Mouse (Mus musculus): Measurements from ENCODE around the gene Ppp1r2.

The Ppp1r2 gene

GRCm38 (mm10) chr16:31290281-31290680 lies 15.2 kb upstream of the Ppp1r2 start:
- DNase-seq (ENCODE audit: low spot score), result peak; percentile 60

GRCm38 (mm10) chr16:31287712-31288111 lies 12.6 kb upstream of the Ppp1r2 start:
- DNase-seq (ENCODE audit: low spot score), result no peak

GRCm38 (mm10) chr16:31286801-31287488 lies 11.9 kb upstream of the Ppp1r2 start:
- DNase-seq (ENCODE audit: low spot score), result no peak

GRCm38 (mm10) chr16:31281981-31282380 lies 6.9 kb upstream of the Ppp1r2 start:
- DNase-seq (ENCODE audit: low spot score), result no peak

GRCm38 (mm10) chr16:31280176-31280575 lies 5.1 kb upstream of the Ppp1r2 start:
- no peak for DNase-seq (ENCODE audit: low spot score)

GRCm38 (mm10) chr16:31278581-31278980 lies 3.5 kb upstream of the Ppp1r2 start:
- no peak for DNase-seq (ENCODE audit: low spot score)

GRCm38 (mm10) chr16:31278081-31278480 lies 3.0 kb upstream of the Ppp1r2 start:
- DNase-seq (ENCODE audit: low spot score), result no peak

GRCm38 (mm10) chr16:31276962-31277361 lies 1.9 kb upstream of the Ppp1r2 start:
- no peak for DNase-seq (ENCODE audit: low spot score)

- peak; percentile 33 for DNase-seq (ENCODE audit: low spot score)
Measured at GRCm38 (mm10) chr16:31276539-31276938, 1.5 kb upstream of the Ppp1r2 start.

- no peak for DNase-seq (ENCODE audit: low spot score)
Measured at GRCm38 (mm10) chr16:31274084-31274483, 993 bp downstream of the Ppp1r2 start.

- no peak for DNase-seq (ENCODE audit: low spot score)
Measured at GRCm38 (mm10) chr16:31266692-31267091, 8.4 kb downstream of the Ppp1r2 start.

GRCm38 (mm10) chr16:31256151-31256550 lies 18.9 kb downstream of the Ppp1r2 start:
- no peak for DNase-seq (ENCODE audit: low spot score)

GRCm38 (mm10) chr16:31255685-31256084 lies 19.4 kb downstream of the Ppp1r2 start:
- no peak for DNase-seq (ENCODE audit: low spot score)

- no peak for DNase-seq (ENCODE audit: low spot score)
Measured at GRCm38 (mm10) chr16:31249401-31249800, 25.7 kb downstream of the Ppp1r2 start.

GRCm38 (mm10) chr16:31248717-31249116 lies 26.4 kb downstream of the Ppp1r2 start:
- DNase-seq (ENCODE audit: low spot score), result no peak

- DNase-seq (ENCODE audit: low spot score), result no peak
Measured at GRCm38 (mm10) chr16:31247442-31247841, 27.6 kb downstream of the Ppp1r2 start.

- DNase-seq (ENCODE audit: low spot score), result no peak
Measured at GRCm38 (mm10) chr16:31244053-31244452, 31.0 kb downstream of the Ppp1r2 start.

- DNase-seq (ENCODE audit: low spot score), result no peak
Measured at GRCm38 (mm10) chr16:31241433-31241832, 33.6 kb downstream of the Ppp1r2 start.

- DNase-seq (ENCODE audit: low spot score), result no peak
Measured at GRCm38 (mm10) chr16:31240569-31240968, 34.5 kb downstream of the Ppp1r2 start.

- no peak for DNase-seq (ENCODE audit: low spot score)
Measured at GRCm38 (mm10) chr16:31238281-31238680, 36.8 kb downstream of the Ppp1r2 start.

GRCm38 (mm10) chr16:31235457-31236310 lies 39.4 kb downstream of the Ppp1r2 start:
- no peak for DNase-seq (ENCODE audit: low spot score)

- DNase-seq (ENCODE audit: low spot score), result no peak
Measured at GRCm38 (mm10) chr16:31234808-31235456, 40.1 kb downstream of the Ppp1r2 start.

GRCm38 (mm10) chr16:31234356-31234755 lies 40.7 kb downstream of the Ppp1r2 start:
- DNase-seq (ENCODE audit: low spot score), result no peak
